Mouse (Mus musculus): ENCODE results near the gene Ints12.

Ints12 gene

DNA sequence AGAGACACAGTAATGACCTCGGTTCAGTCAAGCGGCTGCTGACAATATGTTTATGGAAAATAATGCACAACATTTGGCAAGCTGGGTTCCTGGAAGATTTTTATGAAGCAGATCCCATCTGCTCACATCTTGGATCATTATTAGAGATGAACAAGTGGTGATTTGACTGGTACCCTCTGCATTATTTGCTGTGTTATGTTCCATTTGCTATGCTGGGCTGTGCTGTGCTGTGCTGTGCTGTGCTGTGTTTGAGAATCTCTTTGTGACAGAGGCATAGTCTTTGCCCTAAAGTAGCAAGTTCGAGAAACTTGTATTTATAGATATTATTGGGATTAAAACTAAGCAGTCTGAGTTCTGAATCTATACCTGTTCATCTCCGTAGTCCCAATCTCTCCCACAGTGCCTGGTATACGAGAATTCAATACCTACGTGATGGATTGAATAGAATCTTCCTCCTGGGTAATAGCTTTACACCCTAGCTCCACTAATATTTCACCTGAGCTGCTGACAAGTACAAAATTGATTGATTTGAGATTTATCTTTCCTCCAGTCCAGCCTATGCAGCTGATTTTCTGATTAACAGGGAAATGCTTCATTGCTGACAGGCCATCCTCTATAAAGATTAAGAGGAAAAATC lies 53.0 kb downstream of the Ints12 start:
- DNase-seq (ENCODE audit: low spot score in 2 of 2), result no peak

DNA sequence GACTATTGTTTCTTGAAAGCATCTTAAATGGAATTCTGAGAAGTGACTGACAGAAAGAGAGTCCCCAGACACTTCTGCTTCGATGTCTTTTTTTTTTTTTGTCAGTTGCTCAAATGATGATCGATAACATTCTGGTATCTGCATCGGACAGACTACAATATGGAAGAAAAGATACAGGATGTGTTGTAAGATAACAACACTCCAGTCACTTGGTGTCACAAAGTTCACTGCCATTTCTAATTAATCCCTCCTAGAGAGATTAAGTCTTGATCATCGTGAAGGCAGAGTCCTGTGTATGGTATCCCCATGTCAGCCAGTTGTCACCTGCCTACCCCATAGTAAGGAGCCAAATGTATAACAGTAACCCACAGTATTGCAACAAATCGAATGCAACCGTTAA lies 60.0 kb downstream of the Ints12 start:
- no peak for DNase-seq (ENCODE audit: low spot score in 2 of 2)

DNA sequence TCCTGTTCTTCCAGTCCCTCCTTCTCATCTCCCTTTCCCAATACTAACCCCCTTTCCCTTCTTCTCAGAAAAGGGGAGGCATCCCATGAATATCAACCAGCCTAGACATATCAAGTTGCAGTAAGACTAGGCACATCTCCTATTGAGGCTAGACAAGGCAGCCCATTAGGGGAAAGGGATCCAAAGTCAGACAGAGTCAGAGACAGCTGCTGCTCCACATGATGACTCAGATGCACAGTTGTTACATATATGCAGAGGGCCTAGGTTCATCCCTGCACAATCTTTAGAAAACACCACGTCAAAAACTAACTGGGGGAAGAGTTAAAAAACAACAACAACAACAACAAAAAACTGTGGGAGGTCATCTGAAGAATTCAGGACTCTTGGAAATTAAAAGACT lies 61.2 kb downstream of the Ints12 start:
- DNase-seq (ENCODE audit: low spot score in 2 of 2), result no peak

DNA sequence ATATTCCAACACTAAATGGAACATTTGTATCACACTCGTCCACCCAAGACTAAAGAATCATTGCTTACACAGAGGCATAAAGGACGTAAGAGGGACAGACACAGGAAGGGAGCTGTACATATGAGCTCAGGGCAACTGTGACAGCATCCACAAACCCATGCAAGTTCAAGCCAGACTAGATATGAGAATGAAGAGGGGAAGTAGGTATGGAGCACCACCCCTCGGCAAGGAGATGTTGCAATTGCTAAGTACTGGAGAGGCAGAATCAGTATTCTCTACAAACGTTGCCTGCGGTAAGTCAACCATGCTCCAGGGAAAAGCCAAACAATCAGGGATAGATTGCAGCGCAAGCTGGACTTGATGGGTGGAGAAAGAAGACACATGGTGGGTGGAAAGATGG lies 62.0 kb downstream of the Ints12 start:
- no peak for DNase-seq (ENCODE audit: low spot score in 2 of 2)

DNA sequence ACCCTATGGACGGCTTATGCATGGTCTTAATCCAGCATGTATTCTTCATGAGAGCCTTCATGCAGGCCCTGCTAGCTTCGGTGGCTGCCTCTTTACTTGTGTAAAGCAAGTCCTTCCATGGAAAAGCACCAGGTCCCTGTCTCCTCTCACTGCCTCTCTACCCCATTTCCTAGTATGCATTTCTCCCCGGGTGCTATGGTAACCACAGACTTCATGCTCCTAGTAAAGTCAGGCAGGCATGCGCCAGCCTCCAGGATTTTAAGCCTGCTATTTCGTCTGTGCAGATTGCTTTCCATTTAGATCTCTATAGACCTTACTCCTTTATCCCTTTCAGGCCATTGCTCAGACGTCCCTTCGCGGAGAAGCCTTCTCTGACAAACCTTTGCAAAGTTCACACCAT lies 63.0 kb downstream of the Ints12 start:
- no peak for DNase-seq (ENCODE audit: low spot score in 2 of 2)

DNA sequence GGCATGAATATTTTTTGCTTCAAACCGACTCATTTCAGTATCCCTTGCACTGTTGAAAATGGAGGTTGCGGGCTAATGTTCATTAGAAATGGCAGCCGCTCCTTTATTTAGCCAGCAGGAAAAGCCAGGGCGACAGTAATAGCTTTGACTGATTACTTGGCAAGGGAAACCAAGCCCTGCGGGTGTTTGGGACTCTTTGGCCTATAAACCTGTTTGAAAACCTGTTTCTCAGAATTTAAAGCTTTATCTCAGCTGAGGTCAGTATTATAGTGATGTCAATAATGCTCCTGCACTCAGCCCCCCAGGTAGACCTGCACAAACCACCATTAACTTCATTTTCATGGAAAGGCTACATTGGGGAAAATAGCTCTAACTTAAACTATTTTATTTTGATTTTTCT lies 66.6 kb downstream of the Ints12 start:
- no peak for DNase-seq (ENCODE audit: low spot score in 2 of 2)
